Mouse (Mus musculus): ENCODE measurements around the gene 1110051M20Rik. TPM values are rescaled to one million over a fixed set of nuclear protein-coding genes. Genes with fewer than 3 reads are reported as not detected.

1110051M20Rik gene
- polyA plus RNA-seq (2012; rRNA removed) = 4.5 and 6.2 TPM in 2 replicates

DNA sequence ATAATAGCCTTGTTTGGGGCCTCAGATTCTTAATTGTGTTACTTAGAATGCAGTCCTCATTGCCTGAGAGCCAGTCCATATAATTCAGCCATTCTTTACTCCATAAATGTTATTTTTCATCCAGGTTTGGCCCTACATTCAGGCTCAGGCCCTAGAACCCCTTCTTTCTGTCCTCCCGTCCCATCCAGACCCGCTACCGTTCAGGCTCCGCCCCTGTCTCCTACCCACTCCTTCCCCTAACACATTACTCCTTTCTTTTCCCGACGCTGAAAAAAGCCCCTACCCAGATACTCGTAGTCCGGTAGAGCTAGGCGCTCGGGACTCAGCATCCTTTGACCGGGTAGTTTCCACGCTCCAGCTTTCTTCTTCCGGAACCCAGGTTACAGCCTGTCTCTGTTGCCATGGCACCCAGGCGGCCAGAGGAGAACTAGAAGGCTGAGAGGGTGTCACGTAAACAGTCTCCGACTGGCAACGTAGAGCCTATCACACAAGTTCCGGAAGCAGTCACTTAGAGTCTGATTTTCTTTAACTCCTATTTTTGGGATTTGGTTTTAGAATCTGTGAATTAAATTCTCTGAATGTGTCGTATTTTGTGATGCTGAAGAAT, at the start of gene 1110051M20Rik:
1110051M20Rik (minus strand) TSS at position 419 of the 607 bp plus-strand sequence.

GRCm38 (mm10) chr2:91457259-91457655, 12.8 kb upstream of the 1110051M20Rik start, which contains the start of gene Lrp4:
TSS of gene Lrp4 (plus strand) at chr2:91457511.

DNA sequence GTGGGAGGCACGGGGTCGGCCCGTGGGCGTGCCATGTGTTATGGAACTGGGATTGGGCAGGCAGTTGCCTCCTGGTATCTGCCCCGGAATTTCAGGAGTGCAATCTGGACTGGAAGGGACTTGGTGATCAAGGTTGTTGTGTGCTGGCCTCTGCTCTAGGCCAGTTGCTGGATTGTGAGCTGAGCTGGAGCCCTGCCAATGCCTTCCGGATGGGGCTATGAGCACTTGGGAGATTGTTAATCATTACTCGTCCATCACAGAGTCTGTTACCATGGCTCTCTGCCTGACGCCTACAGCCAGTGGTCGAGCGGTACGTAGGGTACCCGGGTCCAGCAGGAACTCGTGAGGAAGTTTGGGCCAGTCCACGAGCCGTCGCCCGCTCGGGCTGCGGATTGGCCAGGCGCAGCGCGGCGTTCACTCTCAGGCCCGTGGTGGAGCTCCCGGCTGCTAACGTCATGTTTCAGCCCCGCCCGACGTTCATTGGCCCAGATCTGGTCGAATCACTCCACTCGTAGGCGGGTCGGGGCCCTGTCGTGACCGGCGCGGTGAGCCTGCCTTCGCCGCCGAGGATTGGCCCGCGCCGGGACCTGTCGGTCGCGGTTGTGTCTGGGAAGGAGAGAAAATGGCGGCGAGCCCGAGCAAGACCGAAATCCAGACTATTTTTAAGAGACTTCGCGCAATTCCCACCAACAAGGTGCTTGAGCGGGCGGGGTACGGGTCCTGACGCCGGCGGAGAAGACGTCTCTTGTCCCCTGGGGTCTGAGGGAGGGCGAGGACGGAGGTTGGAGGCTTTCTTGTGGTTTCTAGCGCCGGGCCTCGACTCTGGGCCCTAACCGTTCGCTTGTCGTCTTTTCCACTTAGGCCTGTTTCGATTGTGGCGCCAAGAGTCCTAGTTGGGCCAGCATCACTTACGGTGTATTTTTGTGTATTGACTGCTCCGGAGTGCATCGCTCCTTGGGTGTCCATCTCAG, 179.5 kb downstream of the 1110051M20Rik start, which contains the start of gene Arfgap2:
Arfgap2 (plus strand) TSS at position 264 of the 971 bp plus-strand sequence.

DNA sequence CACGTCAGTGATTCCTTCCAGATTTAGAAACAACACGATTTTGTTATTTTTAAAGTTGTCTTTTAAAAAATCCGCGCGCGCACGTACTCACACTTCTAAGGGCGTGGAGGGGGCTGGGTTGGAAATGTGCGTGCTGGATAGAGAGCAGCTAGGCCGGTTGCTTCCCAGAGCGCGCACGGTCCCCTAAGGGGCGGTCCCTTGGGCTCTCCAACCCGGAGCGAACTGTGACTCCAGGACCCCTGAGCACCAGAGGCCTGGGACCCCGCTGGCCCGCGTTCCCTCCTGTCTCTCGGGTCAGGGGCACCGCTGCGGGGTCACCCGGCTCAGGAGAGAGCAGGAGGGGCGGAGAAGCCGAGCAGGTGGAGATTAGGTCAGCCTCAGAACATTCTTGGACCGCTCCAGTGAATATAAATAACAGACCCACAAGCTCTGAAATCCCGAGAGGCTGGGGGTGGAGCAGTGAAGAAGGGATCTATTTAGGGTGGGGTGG, 188.8 kb downstream of the 1110051M20Rik start, which contains the start of gene Pacsin3:
Pacsin3 (plus strand) TSS at position 294 of the 490 bp plus-strand sequence.

GRCm38 (mm10) chr2:91236601-91237510, 207.6 kb downstream of the 1110051M20Rik start, which contains the start of gene Ddb2:
TSS of gene Ddb2 (minus strand) at chr2:91236982.

Other genes starting within 250 kb of the 1110051M20Rik start
- gene Nr1h3, start 241.9 kb downstream of the 1110051M20Rik start, polyA plus RNA-seq (2012; rRNA removed) = 7.9 and 9.2 TPM in 2 replicates
- 6.9 and 9.8 TPM in 2 replicates for gene Acp2, start 241.8 kb downstream of the 1110051M20Rik start, polyA plus RNA-seq (2012; rRNA removed)
- 3.2 and 4.9 TPM in 2 replicates for gene Ddb2, start 207.7 kb downstream of the 1110051M20Rik start, polyA plus RNA-seq (2012; rRNA removed)
- 22.0 and 22.8 TPM in 2 replicates for gene Pacsin3, start 188.8 kb downstream of the 1110051M20Rik start, polyA plus RNA-seq (2012; rRNA removed)
- 25.0 and 25.2 TPM in 2 replicates for gene Arfgap2, start 179.7 kb downstream of the 1110051M20Rik start, polyA plus RNA-seq (2012; rRNA removed)
- gene Lrp4, start 12.8 kb upstream of the 1110051M20Rik start, polyA plus RNA-seq (2012; rRNA removed) = 1.2 and 2.1 TPM in 2 replicates
- gene Ckap5, start 82.1 kb upstream of the 1110051M20Rik start, polyA plus RNA-seq (2012; rRNA removed) = 1.2 and 1.6 TPM in 2 replicates
- gene F2, start 191.7 kb upstream of the 1110051M20Rik start, polyA plus RNA-seq (2012; rRNA removed) = 0.75 and 1.2 TPM in 2 replicates
- 7.5 TPM in 2 replicates for gene Zfp408, start 205.1 kb upstream of the 1110051M20Rik start, polyA plus RNA-seq (2012; rRNA removed)
- gene Arhgap1, start 205.2 kb upstream of the 1110051M20Rik start, polyA plus RNA-seq (2012; rRNA removed) = 55.0 and 55.1 TPM in 2 replicates